Comparison of ENCODE assay signal across 10 mouse cellular contexts in the genomic region with DNA sequence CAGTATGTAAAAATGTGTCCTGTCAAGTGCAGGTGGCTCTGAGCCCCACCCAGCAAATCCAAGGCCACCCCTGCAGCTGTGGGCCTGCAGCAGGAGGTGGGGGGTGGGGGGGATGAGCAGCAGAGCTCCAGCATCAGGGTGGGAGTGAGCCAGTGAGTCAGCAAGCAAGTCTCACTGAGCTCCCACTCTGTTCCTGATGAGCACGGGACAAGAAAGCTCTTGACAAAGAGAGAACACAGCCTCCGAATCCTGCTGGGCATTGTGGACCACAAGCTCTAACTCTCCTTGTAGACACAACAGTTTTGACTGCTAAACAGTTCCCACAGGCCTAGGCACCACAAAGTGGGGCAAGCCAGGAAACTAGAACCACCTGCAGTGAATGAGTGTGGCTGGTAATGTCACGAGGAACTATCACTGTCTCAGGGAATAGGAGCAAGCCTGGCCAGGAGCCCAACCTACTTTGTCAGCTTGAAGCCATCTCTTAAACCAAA. TPM values are rescaled to one million over a fixed set of nuclear protein-coding genes. Genes with fewer than 3 reads are reported as not detected.
DNase-seq lines count a peak whose midpoint lies in the region; ATAC-seq lines count a peak whose summit lies in the region.
"Had no signal": no experiment of that assay in that cellular context is flagged by ENCODE, and none has a peak within 500 bp of the region (broad histone marks: within the 10 kb centered on the region; RNA-seq: fewer than 3 reads in every experiment).

No protein-coding gene starts in this region.

- 58% methylated on average over 3 of the region's 3 CpGs for WGBS in limb, embryonic 12.5 days
- WGBS in limb, embryonic 10.5 days: 81% methylated on average over 3 of the region's 3 CpGs
- WGBS in midbrain, embryonic 16.5 days: 65% methylated on average over 3 of the region's 3 CpGs

- no peaks in the 10 kb centered on the region for H3K27me3 ChIP-seq in limb, embryonic 12.5 days
- H3K27me3 ChIP-seq in limb, embryonic 10.5 days (ENCODE audit: low read depth, poor library complexity, severe bottlenecking): no peaks in the 10 kb centered on the region
- no peaks in the 10 kb centered on the region for H3K27me3 ChIP-seq in midbrain, embryonic 16.5 days (ENCODE audit: control insufficient read depth, insufficient read depth, low read depth, low read length)

- H3K36me3 ChIP-seq in limb, embryonic 12.5 days: peaks cover 15% of the 10 kb centered on the region
- peaks cover 14% of the 10 kb centered on the region for H3K36me3 ChIP-seq in limb, embryonic 10.5 days
- H3K36me3 ChIP-seq in midbrain, embryonic 16.5 days (ENCODE audit: control insufficient read depth, insufficient read depth, low read length): peaks cover 5% of the 10 kb centered on the region; the same call in 1 of the 2 replicates

- no peak overlapping the region for H3K4me3 ChIP-seq in limb, embryonic 12.5 days (replicated peaks)
- no peak overlapping the region for H3K4me3 ChIP-seq in limb, embryonic 10.5 days
- H3K4me3 ChIP-seq in midbrain, embryonic 16.5 days (ENCODE audit: low read depth, low read length): no peak overlapping the region

- DNase-seq in cerebellum, adult 18-20 months: peak; percentile 36 to 44
- DNase-seq in limb, embryonic 10.5 days (ENCODE audit: low spot score): no peak
- peak; percentile 44 to 63 for DNase-seq in left cerebral cortex, adult 18-20 months (ENCODE audit: low spot score in 2 of 2)
- peak; percentile 82 for DNase-seq in thymus, postnatal 0 days (ENCODE audit: low spot score)
- no peak for DNase-seq in c-Kit-positive CD71-positive TER-119-positive erythroid progenitor cells, embryonic 14.5 days (ENCODE audit: low spot score)

- peak overlapping the region; percentile 12; the same call in 1 of the 2 replicates for H3K9ac ChIP-seq in limb, embryonic 12.5 days (replicated peaks)
- H3K9ac ChIP-seq in midbrain, embryonic 16.5 days (ENCODE audit: low read depth, low read length): no peak overlapping the region

- no peak for ATAC-seq in cerebellum, adult (ENCODE audit: insufficient number of reproducible peaks, low FRiP score, low TSS enrichment)
- ATAC-seq in limb, embryonic 12.5 days (ENCODE audit: insufficient number of reproducible peaks, insufficient read depth, low FRiP score, low TSS enrichment, low read depth): peak; percentile 73; the same call in 1 of the 2 replicates
- no peak for ATAC-seq in midbrain, embryonic 16.5 days

- H3K4me2 ChIP-seq in limb, embryonic 12.5 days: peak overlapping the region; percentile 4; the same call in 1 of the 2 replicates
- H3K4me2 ChIP-seq in midbrain, embryonic 16.5 days (ENCODE audit: low read length): no peak overlapping the region
- H3K4me2 ChIP-seq: liver, embryonic 11.5 days had no signal

- H3K4me1 ChIP-seq in limb, embryonic 12.5 days (replicated peaks): peaks cover 23% of the 10 kb centered on the region
- peaks cover 11% of the 10 kb centered on the region for H3K4me1 ChIP-seq in limb, embryonic 10.5 days
- peaks cover 3% of the 10 kb centered on the region; the same call in 1 of the 2 replicates for H3K4me1 ChIP-seq in midbrain, embryonic 16.5 days (ENCODE audit: control insufficient read depth, insufficient read depth, low read length)

- no peaks in the 10 kb centered on the region for H3K9me3 ChIP-seq in limb, embryonic 12.5 days
- H3K9me3 ChIP-seq in limb, embryonic 10.5 days (replicated peaks): no peaks in the 10 kb centered on the region
- H3K9me3 ChIP-seq in midbrain, embryonic 16.5 days (replicated peaks; ENCODE audit: control insufficient read depth, low read length, poor library complexity, severe bottlenecking): no peaks in the 10 kb centered on the region

- peak overlapping the region; percentile 59; the same call in 1 of the 2 replicates for H3K27ac ChIP-seq in limb, embryonic 12.5 days
- H3K27ac ChIP-seq in limb, embryonic 10.5 days: no peak overlapping the region
- H3K27ac ChIP-seq in midbrain, embryonic 16.5 days (ENCODE audit: low read length): no peak overlapping the region

RNA-seq across cellular contexts. Expression of a gene that starts 45.6 kb away (rescaled TPM):
- polyA plus RNA-seq in limb, embryonic 12.5 days (2016; fragmentation: Nextera tagmentation; extraction: Ambion mirVana): 0.42 and 0.65 TPM in 2 replicates
- 0.29 and 0.53 TPM in 2 replicates for polyA plus RNA-seq in limb, embryonic 10.5 days (2016; fragmentation: Nextera tagmentation; extraction: Ambion mirVana)
- under 1 TPM; 0.28 to 0.30 TPM for total RNA-seq in left cerebral cortex, adult 18-20 months (2021)
- polyA plus RNA-seq in thymus, postnatal 0 days (2015; fragmentation: Nextera tagmentation; extraction: Ambion mirVana): 0.55 and 0.93 TPM in 2 replicates
- 0.51 and 0.63 TPM in 2 replicates for polyA plus RNA-seq in midbrain, embryonic 16.5 days (2015; fragmentation: Nextera tagmentation; extraction: Ambion mirVana)
- total RNA-seq: granulocyte monocyte progenitor cell, adult 5-6 weeks had no signal

RNA-seq across cellular contexts. Expression of a gene that starts 46.0 kb away (rescaled TPM):
- polyA plus RNA-seq in limb, embryonic 12.5 days (2016; fragmentation: Nextera tagmentation; extraction: Ambion mirVana): 49.4 and 51.3 TPM in 2 replicates
- polyA plus RNA-seq in limb, embryonic 10.5 days (2016; fragmentation: Nextera tagmentation; extraction: Ambion mirVana): 52.2 and 55.3 TPM in 2 replicates
- total RNA-seq in left cerebral cortex, adult 18-20 months (2021): 100 to 1,000 TPM; 119 to 128 TPM
- 33.5 and 37.7 TPM in 2 replicates for polyA plus RNA-seq in thymus, postnatal 0 days (2015; fragmentation: Nextera tagmentation; extraction: Ambion mirVana)
- 80.2 TPM in 2 replicates for polyA plus RNA-seq in midbrain, embryonic 16.5 days (2015; fragmentation: Nextera tagmentation; extraction: Ambion mirVana)

Comparison
In these comparisons a context has a peak if more than half of its experiments do, and no peak if none do; other contexts are left out.
1. DNase-seq: peak in cerebellum, adult 18-20 months (2 of 2), left cerebral cortex, adult 18-20 months (2 of 2) and thymus, postnatal 0 days (single experiment); none in limb, embryonic 10.5 days (single experiment) and c-Kit-positive CD71-positive TER-119-positive erythroid progenitor cells, embryonic 14.5 days (single experiment).